Mouse (Mus musculus): Measurements from ENCODE around the gene Scimp. TPM values are rescaled to one million over a fixed set of nuclear protein-coding genes. Genes with fewer than 3 reads are reported as not detected.
A peak's percentile ranks its signal among the peaks of the same experiment; 100 is the strongest.

Scimp gene
- not detected in 2 replicates for total RNA-seq (2012; rRNA removed)

DNA sequence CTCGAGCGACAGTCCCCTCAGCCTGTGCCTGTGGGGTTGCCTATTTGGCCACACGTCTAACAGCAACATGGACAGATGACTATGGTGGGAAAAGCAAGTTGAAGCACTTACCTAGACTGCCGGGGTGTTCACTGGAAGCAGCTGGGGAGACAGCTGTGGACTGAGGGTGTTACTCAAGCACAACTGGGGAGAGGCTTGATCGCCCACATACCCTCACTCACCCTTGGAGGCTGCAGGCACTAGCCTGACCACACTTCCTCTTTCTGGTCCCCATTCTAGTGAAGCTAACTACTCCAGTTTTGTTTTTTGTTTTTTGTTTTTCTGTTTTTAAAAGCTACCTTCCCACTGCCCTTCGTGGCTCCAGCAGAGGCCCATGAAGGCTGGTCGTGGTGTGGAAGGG lies at the start of gene Scimp:
Scimp (minus strand) TSS at position 222 of the 400 bp plus-strand sequence.
- Histone ChIP-seq H3K9ac (ENCODE audit: insufficient read depth, low read depth, low read length, poor library complexity, severe bottlenecking) (no peak within 1 kb of the TSS), H3K9me3 (ENCODE audit: control insufficient read depth, insufficient read depth, low read depth, low read length) (no peaks in the 10 kb centered on the region), H3K4me1 (ENCODE audit: control insufficient read depth in 2 of 2, insufficient read depth in 2 of 2, low read length in 2 of 2, poor library complexity in 1 of 2) (peaks cover 0 to 2% of the 10 kb centered on the region in 2 experiments; a peak in 1 of 4 replicates), H3K36me3 (ENCODE audit: control insufficient read depth, insufficient read depth, low read length, poor library complexity, severe bottlenecking) (no peaks in the 10 kb centered on the region), H3K27ac (ENCODE audit: insufficient read depth, low read depth, low read length, poor library complexity, severe bottlenecking) (no peak within 1 kb of the TSS), H3K4me3 (ENCODE audit: insufficient read depth in 1 of 2, low read depth in 1 of 2, low read length in 2 of 2, poor library complexity in 1 of 2, severe bottlenecking in 1 of 2) (no peak within 1 kb of the TSS)
- in situ Hi-C loops (cut with MboI; ENCODE audit: low sequenced_read_pairs in 2 of 2, unreplicated experiment in 2 of 2): no loop called here
- TF ChIP-seq ZC3H11A (IDR thresholded peaks at IDR 0.05; ENCODE audit: borderline replicate concordance, low read depth, low read length) (no peak), CHD2 (IDR thresholded peaks at IDR 0.05; ENCODE audit: low read depth, low read length) (no peak), ZNF384 (IDR thresholded peaks at IDR 0.05; ENCODE audit: low read depth, low read length) (no peak), HCFC1 (IDR thresholded peaks at IDR 0.05; ENCODE audit: borderline replicate concordance, insufficient read depth, low read length) (no peak), MAFK (IDR thresholded peaks at IDR 0.05; ENCODE audit: insufficient read depth, low read depth, low read length) (no peak)
- DNase-seq (ENCODE audit: low read depth, low spot score): no peak

DNA sequence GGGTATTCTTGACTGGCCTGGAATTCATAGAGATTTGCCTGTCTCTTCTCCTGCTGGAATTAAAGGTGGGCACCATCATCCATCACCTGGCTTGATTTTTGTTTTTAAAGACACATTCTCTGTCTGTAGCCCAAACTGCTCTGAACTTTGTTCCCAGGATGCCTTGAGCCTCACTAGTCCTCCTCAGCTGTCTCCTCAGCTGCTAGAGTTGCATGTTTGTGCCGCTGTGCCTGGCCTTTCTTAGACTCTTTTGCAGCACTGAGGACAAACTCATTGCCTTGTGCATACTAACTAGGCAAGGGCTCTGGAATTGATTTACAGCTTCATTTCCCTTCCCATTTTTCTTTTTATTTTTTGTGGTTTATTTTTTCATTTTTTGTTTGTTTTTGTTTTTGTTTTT lies 48.0 kb upstream of the Scimp start:
- no peaks in the 10 kb centered on the region for H3K9me3 ChIP-seq (ENCODE audit: control insufficient read depth, insufficient read depth, low read depth, low read length)
- no peaks in the 10 kb centered on the region for H3K4me1 ChIP-seq (ENCODE audit: control insufficient read depth in 2 of 2, insufficient read depth in 2 of 2, low read length in 2 of 2, poor library complexity in 1 of 2)
- H3K4me3 ChIP-seq (ENCODE audit: insufficient read depth in 1 of 2, low read depth in 1 of 2, low read length in 2 of 2, poor library complexity in 1 of 2, severe bottlenecking in 1 of 2): no peak overlapping the region
- no peak overlapping the region for H3K27ac ChIP-seq (ENCODE audit: insufficient read depth, low read depth, low read length, poor library complexity, severe bottlenecking)
- no peaks in the 10 kb centered on the region for H3K36me3 ChIP-seq (ENCODE audit: control insufficient read depth, insufficient read depth, low read length, poor library complexity, severe bottlenecking)
- DNase-seq (ENCODE audit: low read depth, low spot score): no peak
- in situ Hi-C loops (cut with MboI; ENCODE audit: low sequenced_read_pairs in 2 of 2, unreplicated experiment in 2 of 2): no loop called here
- no peak overlapping the region; the same call in 1 of the 2 replicates for H3K9ac ChIP-seq (ENCODE audit: insufficient read depth, low read depth, low read length, poor library complexity, severe bottlenecking)
- TF ChIP-seq CHD2 (IDR thresholded peaks at IDR 0.05; ENCODE audit: low read depth, low read length) (no peak), ZC3H11A (IDR thresholded peaks at IDR 0.05; ENCODE audit: borderline replicate concordance, low read depth, low read length) (no peak), ZNF384 (IDR thresholded peaks at IDR 0.05; ENCODE audit: low read depth, low read length) (no peak), MAFK (IDR thresholded peaks at IDR 0.05; ENCODE audit: insufficient read depth, low read depth, low read length) (no peak), HCFC1 (IDR thresholded peaks at IDR 0.05; ENCODE audit: borderline replicate concordance, insufficient read depth, low read length) (no peak)

DNA sequence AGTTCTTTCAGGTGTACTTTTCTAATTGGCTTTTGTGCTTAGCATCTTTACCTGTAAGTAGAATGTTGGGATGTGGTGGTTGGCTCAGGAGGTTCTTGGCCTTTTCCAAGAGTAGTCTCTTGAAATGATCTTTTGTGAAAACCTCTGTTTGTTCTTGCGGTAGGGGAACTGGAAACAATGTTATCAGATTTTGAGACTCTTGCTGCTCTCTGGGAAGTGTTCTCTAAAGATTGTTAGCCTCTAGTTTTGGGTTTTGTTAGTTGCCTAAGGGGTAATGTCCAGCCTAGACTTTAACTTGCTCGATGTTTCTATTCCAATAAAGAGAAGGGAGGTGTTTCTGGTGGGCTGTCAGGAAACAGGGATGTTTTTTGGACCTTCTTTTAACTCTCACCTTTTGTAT lies 33.6 kb upstream of the Scimp start:
- peak overlapping the region; percentile 10; the same call in 1 of the 2 replicates for H3K9ac ChIP-seq (ENCODE audit: insufficient read depth, low read depth, low read length, poor library complexity, severe bottlenecking)

DNA sequence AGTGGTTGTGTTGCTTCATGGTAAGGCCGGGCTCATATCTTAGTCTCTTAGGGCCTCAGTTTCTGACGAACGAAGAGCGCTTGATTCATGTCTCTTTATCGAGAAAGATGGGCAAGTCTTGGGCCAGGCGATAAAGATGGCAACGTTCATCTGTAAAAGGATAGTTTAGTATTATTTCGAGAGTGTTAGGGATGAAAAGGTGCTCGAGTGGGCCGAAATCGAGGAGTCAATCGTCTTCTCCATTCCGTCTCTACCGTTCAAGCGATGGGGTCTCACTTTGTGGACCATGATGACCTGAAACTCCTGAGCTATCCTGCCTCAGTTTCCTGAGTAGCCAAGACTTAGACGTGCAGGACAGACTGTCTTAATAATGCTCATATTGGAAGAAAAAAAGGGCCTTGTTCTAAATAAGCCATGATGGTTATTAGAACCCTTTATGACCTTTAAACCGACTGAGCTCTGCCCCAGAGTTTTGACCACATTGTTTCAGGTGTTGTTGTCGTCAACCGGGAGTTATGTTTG lies 33.1 kb upstream of the Scimp start:
- in situ Hi-C loops (cut with MboI; ENCODE audit: low sequenced_read_pairs in 2 of 2, unreplicated experiment in 2 of 2): no loop called here
- no peak for TF ChIP-seq ZC3H11A (IDR thresholded peaks at IDR 0.05; ENCODE audit: borderline replicate concordance, low read depth, low read length)
- no peak for TF ChIP-seq HCFC1 (IDR thresholded peaks at IDR 0.05; ENCODE audit: borderline replicate concordance, insufficient read depth, low read length)
- no peak for TF ChIP-seq ZNF384 (IDR thresholded peaks at IDR 0.05; ENCODE audit: low read depth, low read length)
- TF ChIP-seq CHD2 (IDR thresholded peaks at IDR 0.05; ENCODE audit: low read depth, low read length): no peak
- no peak for TF ChIP-seq MAFK (IDR thresholded peaks at IDR 0.05; ENCODE audit: insufficient read depth, low read depth, low read length)
- peak overlapping the region; percentile 89 for H3K9ac ChIP-seq (ENCODE audit: insufficient read depth, low read depth, low read length, poor library complexity, severe bottlenecking)
- H3K4me3 ChIP-seq (ENCODE audit: insufficient read depth in 1 of 2, low read depth in 1 of 2, low read length in 2 of 2, poor library complexity in 1 of 2, severe bottlenecking in 1 of 2): peak overlapping the region; percentile 65 to 88
- H3K27ac ChIP-seq (ENCODE audit: insufficient read depth, low read depth, low read length, poor library complexity, severe bottlenecking): peak overlapping the region; percentile 48; the same call in 1 of the 2 replicates
- no peaks in the 10 kb centered on the region for H3K9me3 ChIP-seq (ENCODE audit: control insufficient read depth, insufficient read depth, low read depth, low read length)
- DNase-seq (ENCODE audit: low read depth, low spot score): no peak
- H3K4me1 ChIP-seq (ENCODE audit: control insufficient read depth in 2 of 2, insufficient read depth in 2 of 2, low read length in 2 of 2, poor library complexity in 1 of 2): peaks cover 0 to 5% of the 10 kb centered on the region in 2 experiments; a peak in 1 of 4 replicates
- no peaks in the 10 kb centered on the region for H3K36me3 ChIP-seq (ENCODE audit: control insufficient read depth, insufficient read depth, low read length, poor library complexity, severe bottlenecking)

More for the DNA sequence above, 33.6 kb upstream of the Scimp start:
- DNase-seq (ENCODE audit: low read depth, low spot score): no peak
- in situ Hi-C loops (cut with MboI; ENCODE audit: low sequenced_read_pairs in 2 of 2, unreplicated experiment in 2 of 2): no loop called here
- Histone ChIP-seq H3K4me3 (ENCODE audit: insufficient read depth in 1 of 2, low read depth in 1 of 2, low read length in 2 of 2, poor library complexity in 1 of 2, severe bottlenecking in 1 of 2) (peak overlapping the region; percentile 65 to 88), H3K9me3 (ENCODE audit: control insufficient read depth, insufficient read depth, low read depth, low read length) (no peaks in the 10 kb centered on the region), H3K36me3 (ENCODE audit: control insufficient read depth, insufficient read depth, low read length, poor library complexity, severe bottlenecking) (no peaks in the 10 kb centered on the region), H3K4me1 (ENCODE audit: control insufficient read depth in 2 of 2, insufficient read depth in 2 of 2, low read length in 2 of 2, poor library complexity in 1 of 2) (peaks cover 0 to 5% of the 10 kb centered on the region in 2 experiments; a peak in 1 of 4 replicates), H3K27ac (ENCODE audit: insufficient read depth, low read depth, low read length, poor library complexity, severe bottlenecking) (no peak overlapping the region)
- TF ChIP-seq HCFC1 (IDR thresholded peaks at IDR 0.05; ENCODE audit: borderline replicate concordance, insufficient read depth, low read length): no peak
- no peak for TF ChIP-seq CHD2 (IDR thresholded peaks at IDR 0.05; ENCODE audit: low read depth, low read length)
- no peak for TF ChIP-seq MAFK (IDR thresholded peaks at IDR 0.05; ENCODE audit: insufficient read depth, low read depth, low read length)
